Mouse (Mus musculus) Patski (cell line): ENCODE data around the gene Ccdc73. TPM values are rescaled to one million over a fixed set of nuclear protein-coding genes. Genes with fewer than 3 reads are reported as not detected.
"Not testable (repeated sequence)": the region's sequence is repeated elsewhere in the genome, so short reads cannot be mapped to it uniquely, and the experiment has no call there.

Experiments
- ATAC-seq: fragments of 100-300 bp; one replicate; pipeline ENCODE4 v1.8.0; 2021
- CTCF ChIA-PET: fragments of 350-600 bp; sonication (Branson Sonifier 250); formaldehyde crosslinking; loops from one replicate; lab custom pipeline; 2022; ENCODE audit warnings: inconsistent platforms; lab: Charles Lee
- POLR2A ChIA-PET: fragments of 350-600 bp; sonication (Branson Sonifier 250); formaldehyde crosslinking; loops from one replicate; lab custom pipeline; 2022; ENCODE audit warnings: antibody characterized with exemption, inconsistent platforms; lab: Charles Lee
- DNase-seq: peaks from one replicate; pipeline ENCODE4 v3.0.0-alpha.2; 2011; ENCODE audit warnings: low read depth, low spot score
- H3K27me3 ChIP-seq: fragments of 371-371 bp; one replicate; pipeline ENCODE4 v1.5.1; 2021
- CTCF ChIP-seq: fragments of 100-300 bp; IDR thresholded peaks from one replicate; pipeline ENCODE4 v1.5.1; 2021
- in situ Hi-C: fragments of 300-500 bp; cut with MboI; formaldehyde crosslinking; loops from 3 replicates; pipeline ENCODE4 v1.11.1; 2018; ENCODE audit warnings: low pct_unique_long_range_greater_than_20kb, mixed read lengths
- polyA plus RNA-seq: library from polyadenylated mRNA; unstranded; gene quantifications from one replicate; pipeline ENCODE4 v1.2.3, GENCODE M21; 2021

The Ccdc73 gene
- polyA plus RNA-seq, 1 experiment from 2014 or later, result 4.8 TPM

DNA sequence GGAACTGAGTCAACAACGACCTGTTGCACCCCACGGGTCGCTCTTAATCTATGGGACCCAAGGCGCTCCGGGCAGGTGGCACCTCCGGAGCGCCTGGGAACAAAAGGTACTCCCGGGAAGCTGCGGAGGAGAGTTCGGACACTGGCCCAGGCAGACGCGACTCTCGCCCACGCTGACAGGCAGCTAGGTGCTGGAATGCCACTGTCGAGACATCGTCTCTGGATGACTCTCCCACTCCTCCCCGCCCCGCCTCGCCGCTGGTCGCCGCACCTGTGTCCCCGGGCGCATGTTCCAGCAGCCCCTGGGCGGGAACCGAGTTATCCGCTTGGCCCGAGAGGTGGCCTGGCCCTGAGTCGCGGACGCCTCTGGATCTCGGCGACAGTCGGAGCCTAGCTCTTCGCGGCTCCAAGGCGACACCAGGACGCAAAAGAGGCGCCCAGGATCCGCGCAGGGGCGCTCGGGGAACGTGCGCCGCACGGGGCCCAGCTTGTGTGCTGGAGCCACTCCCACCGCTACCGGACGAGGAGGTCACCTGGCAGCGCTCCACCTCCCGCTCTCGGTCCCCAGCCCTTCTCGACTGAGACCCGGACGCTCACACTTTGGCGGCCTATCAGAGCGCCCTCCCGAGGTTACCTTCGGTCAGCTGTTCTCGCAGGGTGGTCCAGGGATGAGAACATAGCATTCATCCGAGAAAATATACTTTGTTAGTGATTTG, 18.2 kb upstream of the Ccdc73 start, which contains the start of gene Prrg4:
Gene Prrg4, minus strand, starts transcription at position 601 of the 715 bp plus-strand sequence.
- in situ Hi-C loops, result no loop called here
- TF ChIP-seq CTCF, result peak; percentile 61
- ChIA-PET CTCF (interaction anchor here (0.8 to 1.5 kb wide), 2 partner anchors 15 to 16 kb away, joined by 3 to 5 read pairs; no protein-coding TSS in a partner anchor), POLR2A (interaction anchor here (0.6 to 1.1 kb wide), 3 partner anchors 9 to 424 kb away, joined by 3 to 5 read pairs (median 4); no protein-coding TSS in a partner anchor)
- ATAC-seq (peak; percentile 74), DNase-seq (no peak)
- H3K27me3 ChIP-seq, result no peaks in the 10 kb centered on the region

GRCm38 (mm10) chr2:104849991-104850359, 17.6 kb upstream of the Ccdc73 start:
- DNase-seq (no peak), ATAC-seq (no peak)
- no peaks in the 10 kb centered on the region for H3K27me3 ChIP-seq
- TF ChIP-seq CTCF, result no peak
- ChIA-PET CTCF (interaction anchor here (0.8 to 1.5 kb wide), 2 partner anchors 14 to 15 kb away, joined by 3 to 5 read pairs; no protein-coding TSS in a partner anchor), POLR2A (interaction anchor here (0.6 to 1.1 kb wide), 2 partner anchors 10 to 21 kb away, joined by 4 to 5 read pairs; no protein-coding TSS in a partner anchor)
- in situ Hi-C loops, result no loop called here

DNA sequence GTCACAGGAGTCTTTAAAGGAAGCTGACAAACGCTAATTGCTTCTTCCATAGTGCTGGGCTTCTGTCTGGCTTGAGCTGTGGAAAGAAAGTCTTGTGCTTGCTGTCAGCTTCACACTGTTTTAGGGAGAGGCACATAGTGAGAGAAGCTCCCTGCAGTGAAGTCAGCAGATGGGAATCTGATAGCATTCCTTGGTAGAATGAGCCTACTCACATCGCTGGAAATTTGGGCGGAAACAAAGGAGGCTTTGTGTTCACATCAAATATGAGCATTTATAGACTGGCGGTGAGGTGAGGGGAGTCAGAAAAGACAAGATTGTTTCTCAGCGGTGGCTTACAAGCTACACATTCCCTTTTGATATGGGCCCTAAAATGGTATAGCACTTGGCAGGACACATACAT, 15.9 kb upstream of the Ccdc73 start:
- ChIA-PET CTCF (no interaction called here), POLR2A (no interaction called here)
- TF ChIP-seq CTCF, result no peak
- in situ Hi-C loops, result no loop called here
- ATAC-seq, result no peak
- H3K27me3 ChIP-seq, result no peaks in the 10 kb centered on the region
- DNase-seq, result no peak

- DNase-seq, result no peak
- CTCF ChIA-PET, result interaction anchor here (1.1 kb wide), 1 partner anchor 35 kb away, joined by 3 read pairs; no protein-coding TSS in a partner anchor
- no peaks in the 10 kb centered on the region for H3K27me3 ChIP-seq
- in situ Hi-C loops, result no loop called here
- no peak for TF ChIP-seq CTCF
- no peak for ATAC-seq
- POLR2A ChIA-PET, result no interaction called here
Observed at GRCm38 (mm10) chr2:104852546-104852945, 15.1 kb upstream of the Ccdc73 start.

- in situ Hi-C loops, result no loop called here
- no peak for ATAC-seq
- CTCF ChIA-PET, result no interaction called here
- POLR2A ChIA-PET, result interaction anchor here (0.6 kb wide), 1 partner anchor 1100 kb away, joined by 3 read pairs; no protein-coding TSS in a partner anchor
- no peak for TF ChIP-seq CTCF
- no peaks in the 10 kb centered on the region for H3K27me3 ChIP-seq
- no peak for DNase-seq
Observed at GRCm38 (mm10) chr2:104854836-104855235, 12.8 kb upstream of the Ccdc73 start.

GRCm38 (mm10) chr2:104855732-104856131, 11.9 kb upstream of the Ccdc73 start:
- ATAC-seq, result no peak
- DNase-seq, result peak; percentile 19
- no peaks in the 10 kb centered on the region for H3K27me3 ChIP-seq
- ChIA-PET CTCF (no interaction called here), POLR2A (no interaction called here)
- in situ Hi-C loops, result no loop called here
- TF ChIP-seq CTCF, result no peak

- ChIA-PET CTCF (no interaction called here), POLR2A (interaction anchor here (0.6 kb wide), 1 partner anchor 150 kb away, joined by 3 read pairs; no protein-coding TSS in a partner anchor)
- ATAC-seq (no peak), DNase-seq (no peak)
- in situ Hi-C loops, result no loop called here
- TF ChIP-seq CTCF, result no peak
- no peaks in the 10 kb centered on the region for H3K27me3 ChIP-seq
Observed at GRCm38 (mm10) chr2:104856218-104856617, 11.4 kb upstream of the Ccdc73 start.

GRCm38 (mm10) chr2:104858083-104858482, 9.5 kb upstream of the Ccdc73 start:
- DNase-seq, in situ Hi-C loops, H3K27me3 ChIP-seq, POLR2A ChIA-PET, ATAC-seq, CTCF ChIA-PET: not testable (repeated sequence)

GRCm38 (mm10) chr2:104859060-104859459, 8.5 kb upstream of the Ccdc73 start:
- in situ Hi-C loops, result no loop called here
- H3K27me3 ChIP-seq, result no peaks in the 10 kb centered on the region
- POLR2A ChIA-PET, result no interaction called here
- CTCF ChIA-PET, result no interaction called here
- no peak for TF ChIP-seq CTCF
- DNase-seq (no peak), ATAC-seq (no peak)

- POLR2A ChIA-PET, result no interaction called here
- no peak for TF ChIP-seq CTCF
- CTCF ChIA-PET, result no interaction called here
- ATAC-seq (no peak), DNase-seq (no peak)
- in situ Hi-C loops, result no loop called here
- no peaks in the 10 kb centered on the region for H3K27me3 ChIP-seq
Observed at GRCm38 (mm10) chr2:104860426-104860825, 7.2 kb upstream of the Ccdc73 start.
